Mouse (Mus musculus) MEL (cell line): ENCODE results near the gene Tango6. TPM values are rescaled to one million over a fixed set of nuclear protein-coding genes. Genes with fewer than 3 reads are reported as not detected.

Experiments used
- DNase-seq: peaks from one replicate; pipeline ENCODE4 v3.0.0; 2011; ENCODE audit warnings: low read depth, low spot score
- H3K27ac ChIP-seq: 2 replicates; pipeline ENCODE4 v1.5.1; 2012; ENCODE audit warnings: low read depth, mild to moderate bottlenecking, control low read depth, low read length, moderate library complexity; ENCODE audit not compliant: control insufficient read depth
- H3K27me3 ChIP-seq, 2 experiments: fragments of 150-350 bp in 1 of 2; sonication (generic) in 1 of 2; 2 replicates each; pipeline ENCODE4 v1.6.1; 2012; ENCODE audit warnings: low read length in 2 of 2, mild to moderate bottlenecking in 2 of 2, improper control_type of control experiment in 1 of 2, moderate library complexity in 1 of 2; ENCODE audit not compliant: insufficient read depth in 2 of 2, control insufficient read depth in 1 of 2
- H3K36me3 ChIP-seq, 2 experiments: 2 replicates each; pipeline ENCODE4 v1.6.1; 2012 to 2014; ENCODE audit warnings: low read length in 2 of 2, improper control_type of control experiment in 1 of 2, inconsistent platforms in 1 of 2, mild to moderate bottlenecking in 1 of 2; ENCODE audit not compliant: insufficient read depth in 2 of 2, control insufficient read depth in 1 of 2
- H3K4me1 ChIP-seq, 2 experiments: fragments of 150-350 bp in 1 of 2; sonication (generic) in 1 of 2; 2 replicates each; pipeline ENCODE4 v1.6.1; 2012; ENCODE audit warnings: low read length in 2 of 2, improper control_type of control experiment in 1 of 2, mild to moderate bottlenecking in 1 of 2; ENCODE audit not compliant: insufficient read depth in 2 of 2, control insufficient read depth in 1 of 2
- H3K4me3 ChIP-seq, 2 experiments: fragments of 150-350 bp in 1 of 2; sonication (generic) in 1 of 2; 2 replicates each; pipeline ENCODE4 v1.5.1; 2012; ENCODE audit warnings: low read depth in 2 of 2, low read length in 2 of 2, mild to moderate bottlenecking in 2 of 2, moderate library complexity in 2 of 2, control low read depth in 1 of 2, improper control_type of control experiment in 1 of 2; ENCODE audit not compliant: control insufficient read depth in 1 of 2, insufficient read depth in 1 of 2
- H3K79me2 ChIP-seq: 2 replicates; pipeline ENCODE4 v1.6.1; 2012; ENCODE audit warnings: mild to moderate bottlenecking, low read length, moderate library complexity; ENCODE audit not compliant: control insufficient read depth, poor library complexity, insufficient read depth
- H3K9ac ChIP-seq: 2 replicates; pipeline ENCODE4 v1.6.1; 2012; ENCODE audit warnings: low read depth, mild to moderate bottlenecking, control low read depth, low read length, moderate library complexity; ENCODE audit not compliant: control insufficient read depth, poor library complexity, severe bottlenecking
- H3K9me3 ChIP-seq: fragments of 150-350 bp; sonication (generic); replicated peaks from 2 replicates; pipeline ENCODE4 v1.6.1; 2012; ENCODE audit warnings: mild to moderate bottlenecking, low read length, improper control_type of control experiment, moderate library complexity; ENCODE audit not compliant: insufficient read depth
- CHD1 ChIP-seq: IDR thresholded peaks from 2 replicates; pipeline ENCODE4 v1.6.1; 2012; ENCODE audit warnings: low read depth, mild to moderate bottlenecking, inconsistent platforms, low read length, improper control_type of control experiment
- CHD2 ChIP-seq: IDR thresholded peaks from 2 replicates; pipeline ENCODE4 v1.6.1; 2011; ENCODE audit warnings: low read length, improper control_type of control experiment
- CTCF ChIP-seq, 3 experiments: IDR thresholded peaks in 2 of 3; conservative IDR thresholded peaks in 1 of 3; 2 replicates each; pipeline ENCODE4 v1.5.1; 2011 to 2012; ENCODE audit warnings: low read length in 3 of 3, low read depth in 2 of 3, mild to moderate bottlenecking in 2 of 3, improper control_type of control experiment in 1 of 3, inconsistent platforms in 1 of 3, mixed read lengths in 1 of 3, moderate library complexity in 1 of 3; ENCODE audit not compliant: control insufficient read depth in 1 of 3, insufficient read depth in 1 of 3, poor library complexity in 1 of 3, severe bottlenecking in 1 of 3
- ETS1 ChIP-seq: IDR thresholded peaks from 2 replicates; pipeline ENCODE4 v1.6.1; 2012; ENCODE audit warnings: low read depth, mild to moderate bottlenecking, inconsistent platforms, low read length, improper control_type of control experiment, moderate library complexity
- JUND ChIP-seq: IDR thresholded peaks from 2 replicates; pipeline ENCODE4 v1.6.1; 2011; ENCODE audit warnings: low read depth, mild to moderate bottlenecking, improper control_type of control experiment, low read length
- KAT2A ChIP-seq: conservative IDR thresholded peaks from 2 replicates; pipeline ENCODE4 v1.6.1; 2012; ENCODE audit warnings: low read depth, low read length, improper control_type of control experiment, inconsistent platforms
- MAFK ChIP-seq: IDR thresholded peaks from 2 replicates; pipeline ENCODE4 v1.6.1; 2011; ENCODE audit warnings: low read depth, mild to moderate bottlenecking, low read length, improper control_type of control experiment, borderline replicate concordance
- MAZ ChIP-seq: IDR thresholded peaks from 2 replicates; pipeline ENCODE4 v1.6.1; 2012; ENCODE audit warnings: low read depth, mild to moderate bottlenecking, inconsistent platforms, low read length, improper control_type of control experiment
- MEF2A ChIP-seq: IDR thresholded peaks from 2 replicates; pipeline ENCODE4 v1.6.1; 2014; ENCODE audit warnings: low read depth, mild to moderate bottlenecking, inconsistent platforms, low read length, improper control_type of control experiment; ENCODE audit not compliant: poor library complexity, insufficient replicate concordance, severe bottlenecking; ENCODE audit errors: extremely low read depth
- MYB ChIP-seq: IDR thresholded peaks from 2 replicates; pipeline ENCODE4 v1.6.1; 2011; ENCODE audit warnings: mild to moderate bottlenecking, low read depth, low read length, improper control_type of control experiment
- MYC ChIP-seq: IDR thresholded peaks from 2 replicates; pipeline ENCODE4 v1.6.1; 2011; ENCODE audit warnings: low read depth, mild to moderate bottlenecking, low read length, improper control_type of control experiment, moderate library complexity
- POLR2A ChIP-seq, 2 experiments: IDR thresholded peaks; 2 replicates each; pipeline ENCODE4 v1.6.1; 2011 to 2012; ENCODE audit warnings: low read length in 2 of 2, mild to moderate bottlenecking in 2 of 2, control low read depth in 1 of 2, improper control_type of control experiment in 1 of 2, low read depth in 1 of 2, moderate library complexity in 1 of 2; ENCODE audit not compliant: control insufficient read depth in 1 of 2, insufficient read depth in 1 of 2, poor library complexity in 1 of 2
- POLR2AphosphoS2 ChIP-seq: IDR thresholded peaks from 2 replicates; pipeline ENCODE4 v1.6.1; 2011; ENCODE audit warnings: low read length, improper control_type of control experiment
- POLR2AphosphoS5 ChIP-seq: IDR thresholded peaks from 2 replicates; pipeline ENCODE4 v1.6.1; 2012; ENCODE audit warnings: low read depth, borderline replicate concordance, mild to moderate bottlenecking, inconsistent platforms, low read length, moderate library complexity, mixed read lengths
- RAD21 ChIP-seq: IDR thresholded peaks from 2 replicates; pipeline ENCODE4 v1.6.1; 2011; ENCODE audit warnings: mild to moderate bottlenecking, low read depth, low read length, improper control_type of control experiment
- RCOR1 ChIP-seq: IDR thresholded peaks from 2 replicates; pipeline ENCODE4 v1.6.1; 2012; ENCODE audit warnings: low read depth, mild to moderate bottlenecking, inconsistent platforms, low read length, improper control_type of control experiment
- SIN3A ChIP-seq: IDR thresholded peaks from 2 replicates; pipeline ENCODE4 v1.6.1; 2012; ENCODE audit warnings: low read length, improper control_type of control experiment, inconsistent platforms
- SMC3 ChIP-seq: IDR thresholded peaks from 2 replicates; pipeline ENCODE4 v1.6.1; 2011; ENCODE audit warnings: low read depth, low read length, improper control_type of control experiment
- USF1 ChIP-seq: IDR thresholded peaks from 2 replicates; pipeline ENCODE4 v1.6.1; 2014; ENCODE audit warnings: low read depth, mild to moderate bottlenecking, inconsistent platforms, low read length, improper control_type of control experiment, moderate library complexity
- USF2 ChIP-seq, 2 experiments: IDR thresholded peaks; 2 replicates each; pipeline ENCODE4 v1.6.1; 2011 to 2012; ENCODE audit warnings: improper control_type of control experiment in 2 of 2, low read length in 2 of 2, borderline replicate concordance in 1 of 2, inconsistent platforms in 1 of 2, low read depth in 1 of 2, mild to moderate bottlenecking in 1 of 2; ENCODE audit not compliant: insufficient read depth in 1 of 2
- ZKSCAN1 ChIP-seq: IDR thresholded peaks from 2 replicates; pipeline ENCODE4 v1.6.1; 2012; ENCODE audit warnings: low read depth, mild to moderate bottlenecking, inconsistent platforms, low read length, improper control_type of control experiment, moderate library complexity
- polyA plus RNA-seq, 2 experiments: library from polyadenylated mRNA; stranded (reverse) in 1 of 2; unstranded in 1 of 2; fragments of >175 nt in 1 of 2; fragments of >200 nt in 1 of 2; gene quantifications; 2 replicates each; pipeline versions ENCODE4 v1.2.1 to v1.2.4; 2012; ENCODE audit warnings: low replicate concordance in 2 of 2, low read depth in 1 of 2; ENCODE audit not compliant: insufficient read length in 2 of 2, insufficient read depth in 1 of 2, missing spikeins in 1 of 2
- total RNA-seq: library from RNA; depleted of rRNA; stranded (reverse); fragments of 300-350 nt; gene quantifications from 2 replicates; pipeline ENCODE4 v1.2.3, GENCODE M21; 2012

Tango6 gene
- total and polyA plus RNA-seq, 3 experiments = 3.0 to 6.1 TPM; not detected in 1

GRCm38 (mm10) chr8:106764529-106764928, 81.7 kb downstream of the Tango6 start:
- Histone ChIP-seq H3K9me3 (no peaks in the 10 kb centered on the region), H3K4me3 (no peak overlapping the region), H3K4me1 (no peaks in the 10 kb centered on the region), H3K27me3 (no peaks in the 10 kb centered on the region), H3K27ac (no peak overlapping the region), H3K36me3 (no peaks in the 10 kb centered on the region; a peak in 1 of 4 replicates), H3K9ac (no peak overlapping the region), H3K79me2 (no peaks in the 10 kb centered on the region)
- DNase-seq = no peak
- no peak for TF ChIP-seq POLR2A (IDR thresholded peaks at IDR 0.05; ENCODE audit: control insufficient read depth in 1 of 2, insufficient read depth in 1 of 2, low read depth in 1 of 2, low read length in 2 of 2, poor library complexity in 1 of 2)
- TF ChIP-seq RAD21 = no peak
- no peak for TF ChIP-seq MAFK
- TF ChIP-seq CTCF (IDR thresholded peaks at IDR 0.05 in 2 of 3, conservative IDR thresholded peaks at IDR 0.05 in 1 of 3; ENCODE audit: control insufficient read depth in 1 of 3, insufficient read depth in 1 of 3, low read depth in 2 of 3, low read length in 3 of 3, poor library complexity in 1 of 3, severe bottlenecking in 1 of 3) = no peak
- no peak for TF ChIP-seq POLR2AphosphoS2
- TF ChIP-seq MAZ = no peak
- no peak for TF ChIP-seq USF2 (IDR thresholded peaks at IDR 0.05; ENCODE audit: borderline replicate concordance in 1 of 2, insufficient read depth in 1 of 2, low read depth in 1 of 2, low read length in 2 of 2)
- TF ChIP-seq MEF2A = no peak
- TF ChIP-seq CHD2 = no peak
- no peak for TF ChIP-seq USF1
- TF ChIP-seq CHD1 = no peak

DNA sequence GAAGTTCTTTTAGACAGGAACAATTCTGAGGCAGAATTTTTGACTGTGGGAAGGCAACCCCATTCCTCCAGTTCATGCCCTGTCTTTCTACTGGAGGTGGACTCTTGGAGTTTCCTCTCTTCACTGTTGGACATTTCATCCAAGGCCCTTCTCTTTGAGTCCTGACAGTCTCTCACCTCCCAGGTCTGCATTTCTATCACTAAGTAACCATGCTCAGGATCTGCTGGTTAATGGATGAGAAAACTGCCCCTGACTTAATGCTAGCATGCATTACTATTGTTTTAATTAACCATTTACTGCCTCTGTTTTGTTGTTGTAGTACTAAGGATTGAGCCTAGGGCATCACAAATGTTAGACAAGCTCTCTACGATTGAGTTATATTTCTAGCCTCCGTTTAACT, 82.7 kb downstream of the Tango6 start:
- Histone ChIP-seq H3K9ac (no peak overlapping the region), H3K27ac (no peak overlapping the region), H3K36me3 (no peaks in the 10 kb centered on the region; a peak in 1 of 4 replicates), H3K4me3 (no peak overlapping the region), H3K4me1 (no peaks in the 10 kb centered on the region), H3K9me3 (no peaks in the 10 kb centered on the region), H3K27me3 (no peaks in the 10 kb centered on the region), H3K79me2 (no peaks in the 10 kb centered on the region)
- no peak for DNase-seq
- TF ChIP-seq POLR2AphosphoS2 (no peak), RCOR1 (no peak), ZKSCAN1 (no peak), KAT2A (no peak), MYB (no peak), POLR2AphosphoS5 (no peak), SMC3 (no peak), JUND (no peak), SIN3A (no peak), ETS1 (no peak), MYC (no peak), CHD2 (no peak)
